Mouse (Mus musculus) bone marrow, adult 2 months (tissue): ENCODE results near the gene Itgb6.

ENCODE experiments used
- CTCF ChIP-seq: fragments of 200-500 bp; IDR thresholded peaks from 2 replicates; pipeline ENCODE4 v1.5.1; 2011; ENCODE audit warnings: low read length, control low read depth; ENCODE audit not compliant: control insufficient read depth, insufficient read depth
- POLR2A ChIP-seq: fragments of 200-500 bp; IDR thresholded peaks from 2 replicates; pipeline ENCODE4 v1.6.1; 2011; ENCODE audit warnings: low read depth, mild to moderate bottlenecking, control low read depth, low read length, borderline replicate concordance; ENCODE audit not compliant: control insufficient read depth

DNA sequence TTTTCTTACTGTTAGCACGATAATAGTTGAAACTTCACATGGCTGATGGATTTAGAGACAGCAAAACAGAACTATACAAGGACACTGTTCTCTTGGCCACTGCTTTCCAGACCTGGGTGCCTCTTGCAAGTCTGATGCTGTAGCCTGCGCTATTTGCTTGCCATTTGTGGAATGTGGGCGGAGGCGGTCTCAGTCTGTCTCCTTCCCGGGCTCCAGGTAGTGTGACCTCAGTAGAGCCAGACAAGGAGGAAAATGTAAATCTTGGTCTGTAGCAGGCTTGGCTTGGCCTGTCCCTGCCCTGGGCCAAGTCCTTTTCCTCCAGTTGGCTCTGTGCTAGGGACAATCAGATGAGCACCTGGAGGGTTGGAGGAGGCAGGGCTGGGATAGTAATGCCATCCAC, 30.2 kb downstream of the Itgb6 start:
- TF ChIP-seq CTCF (no peak), POLR2A (no peak)
